Mouse (Mus musculus): ENCODE results near the gene Draxin.

Gene Draxin

GRCm38 (mm10) chr4:148083176-148083899, 47.2 kb downstream of the Draxin start:
- no peak for DNase-seq (ENCODE audit: low spot score)

GRCm38 (mm10) chr4:148082257-148083044, 48.0 kb downstream of the Draxin start:
- DNase-seq (ENCODE audit: low spot score) = peak; percentile 80

GRCm38 (mm10) chr4:148081201-148081600, 49.3 kb downstream of the Draxin start:
- no peak for DNase-seq (ENCODE audit: low spot score)

GRCm38 (mm10) chr4:148080597-148080973, 49.9 kb downstream of the Draxin start:
- no peak for DNase-seq (ENCODE audit: low spot score)

GRCm38 (mm10) chr4:148079944-148080596, 50.4 kb downstream of the Draxin start:
- no peak for DNase-seq (ENCODE audit: low spot score)

GRCm38 (mm10) chr4:148079212-148079611, 51.3 kb downstream of the Draxin start:
- DNase-seq (ENCODE audit: low spot score) = no peak

- DNase-seq (ENCODE audit: low spot score) = no peak
These were observed 54.6 kb downstream of the Draxin start for GRCm38 (mm10) chr4:148075881-148076280.

- DNase-seq (ENCODE audit: low spot score) = peak; percentile 42
These were observed 55.2 kb downstream of the Draxin start for GRCm38 (mm10) chr4:148075259-148075658.

- DNase-seq (ENCODE audit: low spot score) = no peak
These were observed 55.8 kb downstream of the Draxin start for GRCm38 (mm10) chr4:148074521-148075189.

- no peak for DNase-seq (ENCODE audit: low spot score)
These were observed 59.0 kb downstream of the Draxin start for GRCm38 (mm10) chr4:148071508-148071907.

GRCm38 (mm10) chr4:148069602-148070218, 60.8 kb downstream of the Draxin start:
- no peak for DNase-seq (ENCODE audit: low spot score)

- DNase-seq (ENCODE audit: low spot score) = no peak
These were observed 63.2 kb downstream of the Draxin start for GRCm38 (mm10) chr4:148067346-148067745.

GRCm38 (mm10) chr4:148066401-148066744, 64.1 kb downstream of the Draxin start:
- DNase-seq (ENCODE audit: low spot score) = no peak

- DNase-seq (ENCODE audit: low spot score) = no peak
These were observed 64.6 kb downstream of the Draxin start for GRCm38 (mm10) chr4:148065702-148066400.

- no peak for DNase-seq (ENCODE audit: low spot score)
These were observed 69.4 kb downstream of the Draxin start for GRCm38 (mm10) chr4:148061086-148061480.

- no peak for DNase-seq (ENCODE audit: low spot score)
These were observed 70.1 kb downstream of the Draxin start for GRCm38 (mm10) chr4:148060120-148061085.

- no peak for DNase-seq (ENCODE audit: low spot score)
These were observed 71.5 kb downstream of the Draxin start for GRCm38 (mm10) chr4:148058993-148059392.

- no peak for DNase-seq (ENCODE audit: low spot score)
These were observed 72.2 kb downstream of the Draxin start for GRCm38 (mm10) chr4:148058218-148058819.

GRCm38 (mm10) chr4:148057661-148058209, 72.8 kb downstream of the Draxin start:
- no peak for DNase-seq (ENCODE audit: low spot score)
